Mouse (Mus musculus): Measurements from ENCODE around the gene Rabep2. TPM values are rescaled to one million over a fixed set of nuclear protein-coding genes. Genes with fewer than 3 reads are reported as not detected.
A peak's percentile ranks its signal among the peaks of the same experiment; 100 is the strongest.
"Not testable (repeated sequence)": the region's sequence is repeated elsewhere in the genome, so short reads cannot be mapped to it uniquely, and the experiment has no call there.

The Rabep2 gene
- polyA plus RNA-seq, 1 experiment from 2014 or later = 27.6 TPM

GRCm38 (mm10) chr7:126482392-126482871, 53.9 kb downstream of the Rabep2 start:
- peak; percentile 83 for ATAC-seq (replicated peaks; ENCODE audit: low FRiP score, low TSS enrichment, low read depth)
- Histone ChIP-seq H3K4me2 (ENCODE audit: low read length) (peak overlapping the region; percentile 56), H3K9ac (ENCODE audit: low read length) (peak overlapping the region; percentile 18; the same call in 1 of the 2 replicates), H3K27me3 (replicated peaks; ENCODE audit: control insufficient read depth, insufficient read depth, low read length) (no peaks in the 10 kb centered on the region), H3K27ac (ENCODE audit: low read depth) (peak overlapping the region; percentile 77), H3K4me1 (replicated peaks; ENCODE audit: control insufficient read depth, insufficient read depth, low read length) (no peaks in the 10 kb centered on the region; the same call in 1 of the 2 replicates), H3K9me3 (ENCODE audit: control insufficient read depth, low read length) (no peaks in the 10 kb centered on the region), H3K4me3 (ENCODE audit: low read depth, low read length) (peak overlapping the region; percentile 25), H3K36me3 (ENCODE audit: control insufficient read depth, insufficient read depth, low read length) (no peaks in the 10 kb centered on the region)
- DNase-seq (ENCODE audit: low spot score) = peak; percentile 85
- WGBS = under 1% methylated on average over 23 of the region's 23 CpGs

GRCm38 (mm10) chr7:126487052-126487483, 58.5 kb downstream of the Rabep2 start, which contains the start of gene Tufm:
Tufm (plus strand) TSS chr7:126487361.
- under 1% methylated on average over 32 of the region's 32 CpGs for WGBS
- no peaks in the 10 kb centered on the region for H3K9me3 ChIP-seq (ENCODE audit: control insufficient read depth, low read length)
- peak within 1 kb of the TSS; percentile 63 for H3K9ac ChIP-seq (ENCODE audit: low read length)
- ATAC-seq (replicated peaks; ENCODE audit: low FRiP score, low TSS enrichment, low read depth) = peak; percentile 92
- peak within 1 kb of the TSS; percentile 98 for H3K4me2 ChIP-seq (ENCODE audit: low read length)
- H3K27me3 ChIP-seq (replicated peaks; ENCODE audit: control insufficient read depth, insufficient read depth, low read length) = no peaks in the 10 kb centered on the region
- H3K4me3 ChIP-seq (ENCODE audit: low read depth, low read length) = peak within 1 kb of the TSS; percentile 74
- H3K27ac ChIP-seq (ENCODE audit: low read depth) = peak within 1 kb of the TSS; percentile 74
- peaks cover 6% of the 10 kb centered on the region; the same call in 1 of the 2 replicates for H3K4me1 ChIP-seq (replicated peaks; ENCODE audit: control insufficient read depth, insufficient read depth, low read length)
- H3K36me3 ChIP-seq (ENCODE audit: control insufficient read depth, insufficient read depth, low read length) = peaks cover 32% of the 10 kb centered on the region
- DNase-seq (ENCODE audit: low spot score) = peak; percentile 92

GRCm38 (mm10) chr7:126487617-126488385, 59.2 kb downstream of the Rabep2 start:
- WGBS = 15% methylated on average over 20 of the region's 25 CpGs
- ATAC-seq (replicated peaks; ENCODE audit: low FRiP score, low TSS enrichment, low read depth) = peak; percentile 12; the same call in 1 of the 2 replicates
- Histone ChIP-seq H3K9ac (ENCODE audit: low read length) (peak overlapping the region; percentile 63), H3K36me3 (ENCODE audit: control insufficient read depth, insufficient read depth, low read length) (peaks cover 39% of the 10 kb centered on the region), H3K4me3 (ENCODE audit: low read depth, low read length) (peak overlapping the region; percentile 74), H3K4me2 (ENCODE audit: low read length) (peak overlapping the region; percentile 98)
- H3K27ac ChIP-seq (ENCODE audit: low read depth); DNase-seq (ENCODE audit: low spot score); H3K27me3 ChIP-seq (replicated peaks; ENCODE audit: control insufficient read depth, insufficient read depth, low read length); H3K4me1 ChIP-seq (replicated peaks; ENCODE audit: control insufficient read depth, insufficient read depth, low read length); H3K9me3 ChIP-seq (ENCODE audit: control insufficient read depth, low read length): not testable (repeated sequence)

- H3K4me1 ChIP-seq (replicated peaks; ENCODE audit: control insufficient read depth, insufficient read depth, low read length) = 0 out of 2 replicates have a peak, but pooled peaks cover 6% of the 10 kb centered on the region
- no peak overlapping the region for H3K9ac ChIP-seq (ENCODE audit: low read length)
- WGBS = 79% methylated on average over 1 of the region's 1 CpGs
- peaks cover 71% of the 10 kb centered on the region for H3K36me3 ChIP-seq (ENCODE audit: control insufficient read depth, insufficient read depth, low read length)
- H3K27ac ChIP-seq (ENCODE audit: low read depth) = no peak overlapping the region
- no peaks in the 10 kb centered on the region for H3K9me3 ChIP-seq (ENCODE audit: control insufficient read depth, low read length)
- H3K27me3 ChIP-seq (replicated peaks; ENCODE audit: control insufficient read depth, insufficient read depth, low read length) = no peaks in the 10 kb centered on the region
- no peak for DNase-seq (ENCODE audit: low spot score)
- no peak for ATAC-seq (replicated peaks; ENCODE audit: low FRiP score, low TSS enrichment, low read depth)
- no peak overlapping the region for H3K4me3 ChIP-seq (ENCODE audit: low read depth, low read length)
- no peak overlapping the region for H3K4me2 ChIP-seq (ENCODE audit: low read length)
These were observed 62.4 kb downstream of the Rabep2 start for GRCm38 (mm10) chr7:126491005-126491404.

GRCm38 (mm10) chr7:126491973-126492372, 63.4 kb downstream of the Rabep2 start:
- Histone ChIP-seq H3K27me3 (replicated peaks; ENCODE audit: control insufficient read depth, insufficient read depth, low read length) (no peaks in the 10 kb centered on the region), H3K36me3 (ENCODE audit: control insufficient read depth, insufficient read depth, low read length) (peaks cover 81% of the 10 kb centered on the region), H3K9ac (ENCODE audit: low read length) (no peak overlapping the region), H3K9me3 (ENCODE audit: control insufficient read depth, low read length) (no peaks in the 10 kb centered on the region), H3K4me1 (replicated peaks; ENCODE audit: control insufficient read depth, insufficient read depth, low read length) (0 out of 2 replicates have a peak, but pooled peaks cover 6% of the 10 kb centered on the region), H3K4me2 (ENCODE audit: low read length) (no peak overlapping the region), H3K27ac (ENCODE audit: low read depth) (no peak overlapping the region), H3K4me3 (ENCODE audit: low read depth, low read length) (no peak overlapping the region)
- 52% methylated on average over 9 of the region's 11 CpGs for WGBS
- DNase-seq (ENCODE audit: low spot score) = no peak
- ATAC-seq (replicated peaks; ENCODE audit: low FRiP score, low TSS enrichment, low read depth) = no peak

- Histone ChIP-seq H3K4me1 (replicated peaks; ENCODE audit: control insufficient read depth, insufficient read depth, low read length) (no peaks in the 10 kb centered on the region), H3K27ac (ENCODE audit: low read depth) (no peak overlapping the region), H3K4me3 (ENCODE audit: low read depth, low read length) (no peak overlapping the region), H3K4me2 (ENCODE audit: low read length) (no peak overlapping the region), H3K27me3 (replicated peaks; ENCODE audit: control insufficient read depth, insufficient read depth, low read length) (no peaks in the 10 kb centered on the region), H3K9me3 (ENCODE audit: control insufficient read depth, low read length) (no peaks in the 10 kb centered on the region), H3K9ac (ENCODE audit: low read length) (no peak overlapping the region), H3K36me3 (ENCODE audit: control insufficient read depth, insufficient read depth, low read length) (peaks cover 96% of the 10 kb centered on the region)
- DNase-seq (ENCODE audit: low spot score) (no peak), ATAC-seq (replicated peaks; ENCODE audit: low FRiP score, low TSS enrichment, low read depth) (no peak)
- WGBS = 87% methylated on average over 6 of the region's 6 CpGs
These were observed 65.6 kb downstream of the Rabep2 start for GRCm38 (mm10) chr7:126494120-126494519.

- Histone ChIP-seq H3K9ac (ENCODE audit: low read length) (no peak overlapping the region), H3K9me3 (ENCODE audit: control insufficient read depth, low read length) (no peaks in the 10 kb centered on the region), H3K4me3 (ENCODE audit: low read depth, low read length) (no peak overlapping the region), H3K4me1 (replicated peaks; ENCODE audit: control insufficient read depth, insufficient read depth, low read length) (peaks cover 5% of the 10 kb centered on the region), H3K4me2 (ENCODE audit: low read length) (no peak overlapping the region), H3K27ac (ENCODE audit: low read depth) (no peak overlapping the region), H3K27me3 (replicated peaks; ENCODE audit: control insufficient read depth, insufficient read depth, low read length) (no peaks in the 10 kb centered on the region), H3K36me3 (ENCODE audit: control insufficient read depth, insufficient read depth, low read length) (peaks cover 98% of the 10 kb centered on the region)
- WGBS = 87% methylated on average over 5 of the region's 5 CpGs
- ATAC-seq (replicated peaks; ENCODE audit: low FRiP score, low TSS enrichment, low read depth) = no peak
- no peak for DNase-seq (ENCODE audit: low spot score)
These were observed 67.9 kb downstream of the Rabep2 start for GRCm38 (mm10) chr7:126496475-126496874.

- Histone ChIP-seq H3K27ac (ENCODE audit: low read depth) (no peak overlapping the region), H3K36me3 (ENCODE audit: control insufficient read depth, insufficient read depth, low read length) (peaks cover 83% of the 10 kb centered on the region), H3K4me1 (replicated peaks; ENCODE audit: control insufficient read depth, insufficient read depth, low read length) (peaks cover 5% of the 10 kb centered on the region), H3K9me3 (ENCODE audit: control insufficient read depth, low read length) (no peaks in the 10 kb centered on the region), H3K4me3 (ENCODE audit: low read depth, low read length) (no peak overlapping the region), H3K9ac (ENCODE audit: low read length) (no peak overlapping the region), H3K4me2 (ENCODE audit: low read length) (no peak overlapping the region), H3K27me3 (replicated peaks; ENCODE audit: control insufficient read depth, insufficient read depth, low read length) (no peaks in the 10 kb centered on the region)
- DNase-seq (ENCODE audit: low spot score) (no peak), ATAC-seq (replicated peaks; ENCODE audit: low FRiP score, low TSS enrichment, low read depth) (no peak)
- WGBS = 92% methylated on average over 12 of the region's 12 CpGs
These were observed 69.4 kb downstream of the Rabep2 start for GRCm38 (mm10) chr7:126497966-126498365.
